Mouse (Mus musculus) C2C12 (cell line): ENCODE data around the gene Sirt2. TPM values are rescaled to one million over a fixed set of nuclear protein-coding genes. Genes with fewer than 3 reads are reported as not detected.

ENCODE experiments used
- H3K27me3 ChIP-seq: one replicate; pipeline ENCODE4 v1.6.1; 2011; ENCODE audit not compliant: control insufficient read depth, insufficient read depth, insufficient read length
- H3K36me3 ChIP-seq: one replicate; pipeline ENCODE4 v1.6.1; 2011; ENCODE audit not compliant: control insufficient read depth, insufficient read depth
- H3K4me3 ChIP-seq: one replicate; pipeline ENCODE4 v1.5.1; 2011; ENCODE audit warnings: mild to moderate bottlenecking, control low read depth; ENCODE audit not compliant: poor library complexity, insufficient read depth, severe bottlenecking
- H3K79me2 ChIP-seq: one replicate; pipeline ENCODE4 v1.6.1; 2011; ENCODE audit not compliant: control insufficient read depth, insufficient read depth
- H3K79me3 ChIP-seq: one replicate; pipeline ENCODE4 v1.6.1; 2011; ENCODE audit warnings: low read depth, control low read depth
- H3ac ChIP-seq: one replicate; pipeline ENCODE3; 2011; ENCODE audit warnings: low read depth; ENCODE audit not compliant: control insufficient read depth, insufficient read length
- CEBPB ChIP-seq: IDR thresholded peaks from one replicate; pipeline ENCODE4 v1.6.1; 2011; ENCODE audit warnings: low read depth, mild to moderate bottlenecking, control low read depth, moderate library complexity
- CTCF ChIP-seq: IDR thresholded peaks from one replicate; pipeline ENCODE4 v1.5.1; 2011; ENCODE audit not compliant: control insufficient read depth, insufficient read depth, insufficient read length
- FOSL1 ChIP-seq: IDR thresholded peaks from one replicate; pipeline ENCODE4 v1.8.0; 2011; ENCODE audit warnings: mild to moderate bottlenecking, low read length; ENCODE audit not compliant: poor library complexity, insufficient read depth, severe bottlenecking
- MAX ChIP-seq: IDR thresholded peaks from one replicate; pipeline ENCODE4 v1.6.1; 2011; ENCODE audit warnings: mild to moderate bottlenecking, control low read depth
- MYOD1 ChIP-seq: IDR thresholded peaks from one replicate; pipeline ENCODE4 v1.6.1; 2011; ENCODE audit warnings: low read depth; ENCODE audit not compliant: control insufficient read depth, insufficient read length
- MYOG ChIP-seq: IDR thresholded peaks from one replicate; pipeline ENCODE4 v1.6.1; 2011; ENCODE audit not compliant: control insufficient read depth, insufficient read length; ENCODE audit errors: extremely low read depth
- USF1 ChIP-seq: IDR thresholded peaks from one replicate; pipeline ENCODE4 v1.6.1; 2011; ENCODE audit warnings: low read depth, mild to moderate bottlenecking, control low read depth, moderate library complexity
- polyA plus RNA-seq: library from polyadenylated mRNA; unstranded; fragments of >200 nt; fragmentation: generic; extraction: Trizol; gene quantifications from one replicate; pipeline ENCODE4 v1.2.1, GENCODE M21; 2012; ENCODE audit warnings: missing spikeins

The Sirt2 gene
- polyA plus RNA-seq, 1 experiment = 48.9 TPM

DNA sequence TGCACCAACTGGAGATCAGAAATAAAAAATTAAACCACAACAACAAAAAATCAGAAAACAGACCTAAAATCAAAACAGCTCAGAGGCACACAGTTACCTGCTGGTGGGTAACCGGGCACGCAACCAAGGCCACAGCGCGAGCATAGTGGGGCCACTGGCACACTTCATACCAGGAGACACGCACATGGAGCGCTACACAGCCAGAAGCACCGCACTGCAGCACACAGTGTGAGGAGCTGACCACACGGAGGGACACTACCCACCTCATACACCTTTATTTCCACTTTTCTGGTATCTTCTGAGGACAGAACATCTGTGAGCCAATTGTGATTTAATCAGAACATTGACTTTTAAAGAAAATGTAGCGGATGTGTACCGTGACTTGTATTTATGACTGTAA is 50.4 kb downstream of the Sirt2 start:
- Histone ChIP-seq H3K79me2 (peaks cover 72% of the 10 kb centered on the region), H3K79me3 (peaks cover 69% of the 10 kb centered on the region), H3K36me3 (peaks cover 98% of the 10 kb centered on the region), H3ac (no peak overlapping the region), H3K4me3 (no peak overlapping the region), H3K27me3 (no peaks in the 10 kb centered on the region)
- TF ChIP-seq CEBPB (no peak), CTCF (no peak)

DNA sequence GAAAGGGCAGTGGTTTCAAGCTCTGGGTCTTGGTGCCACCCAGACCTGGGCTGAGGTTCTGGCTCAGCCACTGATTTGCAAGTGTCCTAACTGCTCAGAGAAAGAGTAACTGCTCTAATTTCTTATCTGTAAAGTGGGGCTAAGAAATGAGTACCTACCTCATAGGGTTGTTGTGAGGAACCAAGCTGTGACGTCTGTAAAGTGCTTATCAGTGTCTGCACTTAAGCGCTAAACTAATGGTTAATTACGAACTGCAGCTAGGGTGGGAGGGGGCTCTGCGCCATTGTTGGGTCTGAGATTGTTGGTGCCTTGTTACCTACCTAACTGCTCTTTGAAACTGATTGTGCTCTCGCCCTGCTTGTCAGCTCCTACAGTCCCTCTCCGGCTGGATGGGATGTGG is 51.0 kb downstream of the Sirt2 start:
- H3ac ChIP-seq = no peak overlapping the region

DNA sequence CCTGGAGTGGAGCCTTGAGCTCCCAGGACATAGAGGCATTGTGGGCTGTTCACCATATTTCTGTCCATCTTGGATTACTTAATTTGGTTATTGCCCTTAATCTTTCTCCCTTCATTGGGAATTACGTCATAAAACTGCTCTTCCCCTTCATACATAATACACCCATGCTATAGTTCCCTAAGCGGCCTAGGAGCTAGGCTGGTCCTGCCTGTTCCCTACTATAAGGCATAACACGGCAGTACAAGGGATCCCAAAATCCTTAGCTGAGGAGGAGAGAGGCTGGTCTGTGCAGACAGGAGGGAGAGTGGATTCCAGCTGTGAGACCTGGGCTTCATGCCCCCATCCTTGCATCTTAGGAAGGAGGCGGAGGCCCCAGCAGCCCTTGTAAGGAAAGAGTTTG is 51.4 kb downstream of the Sirt2 start:
- peaks cover 59% of the 10 kb centered on the region for H3K79me3 ChIP-seq
- no peaks in the 10 kb centered on the region for H3K27me3 ChIP-seq

More for the DNA sequence above, 51.0 kb downstream of the Sirt2 start:
- peaks cover 66% of the 10 kb centered on the region for H3K79me2 ChIP-seq
- H3K79me3 ChIP-seq = peaks cover 63% of the 10 kb centered on the region
- no peak overlapping the region for H3K4me3 ChIP-seq
- no peaks in the 10 kb centered on the region for H3K27me3 ChIP-seq
- TF ChIP-seq MAX = no peak
- TF ChIP-seq MYOG = no peak
- TF ChIP-seq MYOD1 = no peak
- TF ChIP-seq CEBPB = no peak
- TF ChIP-seq FOSL1 = no peak
- H3K36me3 ChIP-seq = peaks cover 98% of the 10 kb centered on the region

DNA sequence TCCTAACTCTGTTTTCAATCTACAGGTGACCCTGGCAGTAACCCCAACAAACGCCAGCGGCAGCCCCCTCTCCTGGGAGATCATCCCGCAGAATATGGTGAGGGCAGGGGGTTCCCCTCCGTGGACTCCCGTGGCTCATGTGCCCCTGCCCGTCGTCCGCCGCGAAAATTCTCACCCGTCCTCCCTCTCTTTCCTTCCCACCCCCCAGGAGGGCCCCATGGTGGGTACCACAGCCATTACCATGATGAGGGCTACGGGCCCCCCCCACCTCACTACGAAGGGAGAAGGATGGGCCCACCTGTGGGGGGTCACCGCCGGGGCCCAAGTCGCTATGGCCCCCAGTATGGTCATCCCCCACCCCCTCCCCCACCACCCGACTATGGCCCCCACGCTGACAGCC is 51.9 kb downstream of the Sirt2 start:
- TF ChIP-seq FOSL1 = no peak
- TF ChIP-seq CEBPB = no peak
- no peak for TF ChIP-seq USF1
- no peak for TF ChIP-seq MAX
- no peak for TF ChIP-seq MYOD1
- no peak for TF ChIP-seq CTCF
- TF ChIP-seq MYOG = no peak
- Histone ChIP-seq H3ac (no peak overlapping the region), H3K36me3 (peaks cover 95% of the 10 kb centered on the region), H3K79me2 (peaks cover 57% of the 10 kb centered on the region), H3K27me3 (no peaks in the 10 kb centered on the region), H3K79me3 (peaks cover 54% of the 10 kb centered on the region), H3K4me3 (no peak overlapping the region)

More for the DNA sequence above, 51.4 kb downstream of the Sirt2 start:
- Histone ChIP-seq H3K4me3 (no peak overlapping the region), H3K36me3 (peaks cover 98% of the 10 kb centered on the region), H3K79me2 (peaks cover 62% of the 10 kb centered on the region), H3ac (no peak overlapping the region)
- TF ChIP-seq FOSL1 = no peak
- no peak for TF ChIP-seq CEBPB
- TF ChIP-seq CTCF = no peak
- no peak for TF ChIP-seq MAX
- TF ChIP-seq MYOG = no peak

DNA sequence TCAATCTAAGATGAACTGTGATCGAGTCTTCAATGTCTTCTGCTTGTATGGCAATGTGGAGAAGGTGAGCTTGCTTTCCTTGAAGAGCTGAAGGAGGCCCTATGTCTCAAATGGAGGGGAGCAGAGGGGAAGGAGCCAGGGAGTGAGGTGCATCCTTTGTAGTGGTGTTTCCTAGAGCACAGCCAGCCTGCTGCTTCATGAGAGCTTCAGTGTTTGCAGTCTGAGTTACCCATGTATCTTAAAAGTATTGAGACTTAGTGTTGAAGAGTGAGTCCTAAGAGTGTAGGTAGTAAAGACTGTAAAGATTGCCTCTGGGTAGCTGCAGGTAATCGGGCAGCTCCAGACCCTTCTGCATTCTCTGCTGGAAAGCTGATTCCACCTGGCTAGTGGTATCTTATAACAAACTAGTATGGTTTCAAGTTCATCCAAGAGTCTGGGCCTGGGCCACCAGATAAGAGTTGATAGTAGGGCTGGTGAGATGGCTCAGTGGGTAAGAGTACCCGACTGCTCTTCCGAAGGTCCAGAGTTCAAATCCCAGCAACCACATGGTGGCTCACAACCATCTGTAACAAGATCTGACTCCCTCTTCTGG is 52.4 kb downstream of the Sirt2 start:
- Histone ChIP-seq H3ac (no peak overlapping the region), H3K27me3 (no peaks in the 10 kb centered on the region), H3K36me3 (peaks cover 90% of the 10 kb centered on the region), H3K4me3 (no peak overlapping the region), H3K79me2 (peaks cover 52% of the 10 kb centered on the region), H3K79me3 (peaks cover 49% of the 10 kb centered on the region)
- TF ChIP-seq CTCF = no peak
- TF ChIP-seq MAX = no peak
- TF ChIP-seq FOSL1 = no peak
- TF ChIP-seq MYOD1 = no peak
- TF ChIP-seq CEBPB = no peak
- no peak for TF ChIP-seq MYOG
- no peak for TF ChIP-seq USF1

- H3K79me3 ChIP-seq = peaks cover 43% of the 10 kb centered on the region
- no peak overlapping the region for H3ac ChIP-seq
- H3K79me2 ChIP-seq = peaks cover 46% of the 10 kb centered on the region
- H3K27me3 ChIP-seq = no peaks in the 10 kb centered on the region
- no peak overlapping the region for H3K4me3 ChIP-seq
- H3K36me3 ChIP-seq = peaks cover 83% of the 10 kb centered on the region
- TF ChIP-seq FOSL1 (no peak), CEBPB (no peak), MYOD1 (no peak), MYOG (no peak), CTCF (no peak), USF1 (no peak), MAX (no peak)
These were observed 53.0 kb downstream of the Sirt2 start for GRCm38 (mm10) chr7:28819571-28819970.
